Mouse (Mus musculus): ENCODE data around the gene Anxa5. TPM values are rescaled to one million over a fixed set of nuclear protein-coding genes. Genes with fewer than 3 reads are reported as not detected.

The Anxa5 gene
- total RNA-seq (2015) (146 and 163 TPM in 2 replicates), total RNA-seq (2017) (86.3 and 113 TPM in 2 replicates)

GRCm38 (mm10) chr3:36475532-36476087, at the start of gene Anxa5, which contains the start of gene 1810062G17Rik:
Gene Anxa5 (minus strand): TSS chr3:36475894.
Gene 1810062G17Rik (plus strand): TSS chr3:36475937.
- ATAC-seq (replicated peaks; ENCODE audit: poor library complexity), result peak; percentile 93

- no peak for ATAC-seq (replicated peaks; ENCODE audit: poor library complexity)
Measured at GRCm38 (mm10) chr3:36524466-36524865, 48.8 kb upstream of the Anxa5 start.

GRCm38 (mm10) chr3:36522137-36522536, 46.4 kb upstream of the Anxa5 start:
- no peak for ATAC-seq (replicated peaks; ENCODE audit: poor library complexity)

GRCm38 (mm10) chr3:36521073-36522060, 45.7 kb upstream of the Anxa5 start, which contains the start of gene Gm11549:
Gene Gm11549 (minus strand): TSS chr3:36521813.
- 0 out of 2 replicates have a peak, but pooled peaks have one; percentile 9 for ATAC-seq (replicated peaks; ENCODE audit: poor library complexity)

GRCm38 (mm10) chr3:36516196-36516595, 40.5 kb upstream of the Anxa5 start:
- no peak for ATAC-seq (replicated peaks; ENCODE audit: poor library complexity)

- ATAC-seq (replicated peaks; ENCODE audit: poor library complexity), result no peak
Measured at GRCm38 (mm10) chr3:36511491-36511890, 35.8 kb upstream of the Anxa5 start.

GRCm38 (mm10) chr3:36505809-36506735, 30.4 kb upstream of the Anxa5 start:
- ATAC-seq (replicated peaks; ENCODE audit: poor library complexity), result no peak

- ATAC-seq (replicated peaks; ENCODE audit: poor library complexity), result no peak
Measured at GRCm38 (mm10) chr3:36505306-36505705, 29.6 kb upstream of the Anxa5 start.

- ATAC-seq (replicated peaks; ENCODE audit: poor library complexity), result no peak
Measured at GRCm38 (mm10) chr3:36501546-36501945, 25.9 kb upstream of the Anxa5 start.

GRCm38 (mm10) chr3:36500976-36501375, 25.3 kb upstream of the Anxa5 start:
- no peak for ATAC-seq (replicated peaks; ENCODE audit: poor library complexity)

GRCm38 (mm10) chr3:36499418-36499817, 23.7 kb upstream of the Anxa5 start:
- no peak for ATAC-seq (replicated peaks; ENCODE audit: poor library complexity)

GRCm38 (mm10) chr3:36498224-36498623, 22.5 kb upstream of the Anxa5 start:
- no peak for ATAC-seq (replicated peaks; ENCODE audit: poor library complexity)

- peak; percentile 84 for ATAC-seq (replicated peaks; ENCODE audit: poor library complexity)
Measured at GRCm38 (mm10) chr3:36496746-36497145, 21.1 kb upstream of the Anxa5 start.

- no peak for ATAC-seq (replicated peaks; ENCODE audit: poor library complexity)
Measured at GRCm38 (mm10) chr3:36496273-36496672, 20.6 kb upstream of the Anxa5 start.

GRCm38 (mm10) chr3:36495436-36495835, 19.7 kb upstream of the Anxa5 start:
- peak; percentile 96 for ATAC-seq (replicated peaks; ENCODE audit: poor library complexity)

- ATAC-seq (replicated peaks; ENCODE audit: poor library complexity), result no peak
Measured at GRCm38 (mm10) chr3:36494613-36495012, 18.9 kb upstream of the Anxa5 start.

GRCm38 (mm10) chr3:36493641-36494283, 18.1 kb upstream of the Anxa5 start:
- ATAC-seq (replicated peaks; ENCODE audit: poor library complexity), result no peak

- no peak for ATAC-seq (replicated peaks; ENCODE audit: poor library complexity)
Measured at GRCm38 (mm10) chr3:36492716-36493391, 17.2 kb upstream of the Anxa5 start.

- ATAC-seq (replicated peaks; ENCODE audit: poor library complexity), result no peak
Measured at GRCm38 (mm10) chr3:36491535-36491934, 15.8 kb upstream of the Anxa5 start.

- no peak for ATAC-seq (replicated peaks; ENCODE audit: poor library complexity)
Measured at GRCm38 (mm10) chr3:36489590-36489910, 13.9 kb upstream of the Anxa5 start.

All from megakaryocyte progenitor cell, adult 5-6 weeks (primary cell).